ENCODE assay signal across 1 mouse cellular context in genomic region chr8:46242946-46243345, GRCm38 (mm10).
TF ChIP-seq lines count a peak whose summit lies in the region.

No protein-coding gene starts in this region.

TF ChIP-seq in MEL, 35 proteins besides CTCF, POLR2A, EP300 and RAD21 (continued from another document):
- TF ChIP-seq GATA1 (IDR thresholded peaks at IDR 0.05; ENCODE audit: low read depth, low read length) (no peak), USF2 (IDR thresholded peaks at IDR 0.05; ENCODE audit: borderline replicate concordance in 1 of 2, insufficient read depth in 1 of 2, low read depth in 1 of 2, low read length in 2 of 2) (no peak), NELFE (IDR thresholded peaks at IDR 0.05; ENCODE audit: low read depth, low read length) (no peak), ZNF384 (IDR thresholded peaks at IDR 0.05; ENCODE audit: low read depth, low read length) (0 out of 2 replicates have a peak, but pooled peaks have one; percentile 35)
